Mouse (Mus musculus) colon, adult 2 months (tissue): ENCODE results near the gene Actr5. TPM values are rescaled to one million over a fixed set of nuclear protein-coding genes. Genes with fewer than 3 reads are reported as not detected.

Experiments used
- polyA plus RNA-seq: library from polyadenylated mRNA; depleted of rRNA; stranded (reverse); fragments of >200 nt; gene quantifications from 2 replicates; pipeline ENCODE4 v1.2.3, GENCODE M21; 2012; rRNA removed

Actr5 gene
- polyA plus RNA-seq, result 8.4 and 8.5 TPM in 2 replicates

DNA sequence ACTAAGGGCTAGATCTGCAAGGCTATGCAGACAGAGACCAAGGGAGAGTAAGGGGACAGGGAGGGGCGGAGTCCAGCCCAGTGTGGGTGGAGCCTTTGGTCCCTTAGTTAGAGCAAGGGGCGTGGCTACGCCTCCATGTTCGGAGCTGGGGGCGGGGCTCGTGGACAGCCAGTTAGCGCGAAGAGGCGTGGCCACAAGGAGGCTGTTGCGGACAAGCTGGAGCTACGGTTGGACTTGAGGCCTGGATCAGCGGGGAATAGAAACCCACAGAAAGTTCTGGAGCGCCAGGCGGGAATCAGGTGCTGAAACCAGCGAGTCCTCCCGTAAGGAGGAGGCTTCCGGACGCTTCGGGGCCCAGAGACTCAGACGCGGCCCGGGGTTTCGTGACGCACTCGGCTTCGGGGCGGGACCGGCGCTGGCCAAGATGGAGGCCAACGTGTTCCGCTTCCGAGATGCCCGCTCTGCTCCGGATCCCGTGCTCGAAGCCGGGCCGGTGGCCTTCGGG lies at the start of gene Actr5:
TSS of gene Actr5 (plus strand) at position 171 of the 505 bp plus-strand sequence.

DNA sequence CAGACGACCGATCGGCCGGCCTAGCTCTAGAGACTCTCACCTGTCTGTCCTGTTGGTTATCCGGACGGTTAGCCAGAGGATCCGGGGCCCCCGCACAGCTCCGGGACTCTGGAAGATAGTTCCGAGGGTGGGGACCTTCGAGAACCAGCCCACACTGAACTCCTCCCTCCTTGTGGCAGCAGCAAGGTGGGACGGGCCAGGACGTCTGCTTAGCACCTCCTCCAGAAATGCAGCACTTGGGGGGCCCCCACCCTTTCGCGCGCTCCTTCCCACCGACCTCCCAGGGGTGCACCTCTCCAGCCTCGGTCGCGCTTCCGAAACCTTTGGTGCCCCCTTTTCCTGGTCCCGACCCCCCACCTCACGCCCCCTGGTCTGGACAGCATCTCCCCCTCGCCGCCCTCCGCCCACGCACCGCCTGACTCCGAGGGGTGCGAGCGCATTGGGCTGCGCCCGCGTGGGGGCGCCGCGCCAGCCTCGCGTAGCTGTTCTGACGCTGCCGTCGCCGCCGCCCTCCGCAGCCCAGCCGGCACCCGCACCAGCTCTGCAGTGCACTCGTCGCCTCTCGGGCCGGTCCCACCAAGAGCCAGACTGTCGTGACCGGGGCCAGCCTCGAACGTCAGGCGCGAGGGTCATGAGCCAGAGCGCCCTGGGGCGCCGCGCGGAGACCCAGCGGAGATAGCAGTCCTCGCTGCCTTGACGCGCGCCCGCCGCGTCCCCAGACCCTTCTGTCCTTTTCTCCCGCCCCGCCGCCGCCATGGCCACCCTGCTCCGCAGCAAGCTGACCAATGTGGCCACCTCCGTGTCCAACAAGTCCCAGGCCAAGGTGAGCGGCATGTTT lies 14.0 kb upstream of the Actr5 start, which contains the start of gene Slc32a1:
TSS of gene Slc32a1 (plus strand) at position 280 of the 838 bp plus-strand sequence.

DNA sequence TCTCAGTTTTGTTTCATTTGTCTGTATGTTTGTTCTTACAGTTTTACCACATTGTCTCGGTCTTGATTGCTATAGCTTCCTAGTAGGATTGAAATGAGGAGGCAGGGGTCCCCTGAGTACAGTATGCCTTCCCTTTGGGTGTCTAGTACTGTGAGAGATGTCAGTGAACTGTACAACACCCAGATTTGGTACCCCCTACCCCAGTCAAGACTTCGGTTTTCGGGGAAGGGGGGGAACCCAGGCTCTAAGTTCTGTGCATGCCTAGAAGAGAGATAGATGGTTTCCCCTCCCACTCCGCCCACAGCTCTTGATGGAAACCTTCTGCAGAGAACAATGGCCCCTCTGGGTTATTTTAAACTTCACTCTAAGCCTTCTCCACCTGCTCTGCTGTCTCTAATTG lies 40.4 kb downstream of the Actr5 start, which contains the start of gene Ppp1r16b:
TSS of gene Ppp1r16b (plus strand) at position 301 of the 400 bp plus-strand sequence.

Other genes with a start within 250 kb of the Actr5 start
- gene Snhg11, start 249.2 kb upstream of the Actr5 start, polyA plus RNA-seq, result 3.7 and 5.2 TPM in 2 replicates
- 22.5 TPM in 2 replicates for gene Ralgapb, start 215.0 kb upstream of the Actr5 start, polyA plus RNA-seq
- 2.0 and 2.2 TPM in 2 replicates for gene Adig, start 122.3 kb upstream of the Actr5 start, polyA plus RNA-seq
- gene Arhgap40, start 112.1 kb upstream of the Actr5 start, polyA plus RNA-seq, result 0.10 TPM in 1 of 2 replicates, not detected in the other
- gene Slc32a1, start 14.1 kb upstream of the Actr5 start, polyA plus RNA-seq, result not detected in 2 replicates
- 1.5 and 1.7 TPM in 2 replicates for gene Ppp1r16b, start 40.5 kb downstream of the Actr5 start, polyA plus RNA-seq
- 36.0 and 38.2 TPM in 2 replicates for gene Fam83d, start 143.2 kb downstream of the Actr5 start, polyA plus RNA-seq
- gene Dhx35, start 169.9 kb downstream of the Actr5 start, polyA plus RNA-seq, result 18.3 and 20.2 TPM in 2 replicates